Mouse (Mus musculus): ENCODE data around the gene Cdh3.

DNA sequence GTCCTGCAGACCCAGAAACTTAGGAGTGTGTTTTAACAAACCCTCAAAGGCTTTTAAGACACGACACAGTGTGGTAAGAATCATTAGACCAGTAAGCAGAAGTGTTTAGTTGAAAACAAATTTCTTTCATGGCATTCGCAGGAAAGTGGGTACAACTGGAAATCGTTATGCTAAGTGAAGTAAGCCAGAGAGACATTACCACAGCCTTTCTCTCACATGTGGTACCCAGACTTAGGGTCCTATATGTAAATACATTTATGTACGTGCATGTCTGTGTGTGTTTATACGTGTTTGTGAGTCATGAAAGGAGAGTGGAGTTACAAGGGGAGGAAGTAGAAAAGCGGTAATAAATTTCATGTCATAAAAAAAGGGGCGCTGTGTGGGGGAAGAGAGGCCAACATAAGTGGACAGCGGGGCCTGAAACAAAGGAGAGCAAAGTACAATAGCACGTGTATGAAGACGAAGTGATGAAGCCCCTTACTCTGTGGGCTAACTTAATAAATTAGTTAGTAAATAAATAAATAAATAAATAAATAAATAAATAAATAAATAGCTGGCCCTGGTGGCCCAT is 37.8 kb downstream of the Cdh3 start:
- no peak for TF ChIP-seq CTCF (conservative IDR thresholded peaks at IDR 0.05; ENCODE audit: insufficient read depth, insufficient read length, low read depth, low read length)
- TF ChIP-seq POLR2A (IDR thresholded peaks at IDR 0.05; ENCODE audit: low read depth, low read length), result no peak

Measured in kidney, adult 2 months (tissue).